Mouse (Mus musculus) ovary, postnatal 10 days (tissue): Measurements from ENCODE around the gene Ung.

Experiments used
- DNase-seq: peaks from one replicate; pipeline ENCODE4 v3.0.0; 2022; ENCODE audit warnings: low spot score

The Ung gene

DNA sequence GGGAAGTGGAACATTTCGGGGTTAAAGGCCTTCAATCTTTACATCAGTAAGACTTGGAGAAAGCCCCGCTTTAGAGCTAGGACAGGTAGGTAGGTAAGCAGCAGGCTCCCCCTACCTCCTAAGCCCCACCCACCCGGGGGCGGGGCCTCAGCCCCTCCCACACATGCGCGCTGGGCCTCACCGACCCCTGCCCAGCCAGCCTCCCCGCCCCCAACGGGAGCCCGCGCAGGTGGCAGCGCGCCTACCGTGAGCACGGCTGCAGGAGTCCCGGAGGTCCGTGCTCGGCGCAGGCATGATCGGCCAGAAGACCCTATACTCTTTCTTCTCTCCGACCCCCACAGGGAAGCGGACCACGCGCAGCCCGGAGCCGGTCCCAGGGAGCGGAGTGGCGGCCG lies at the start of gene Ung:
Ung (plus strand) TSS at position 176 of the 395 bp plus-strand sequence.
- DNase-seq: no peak

DNA sequence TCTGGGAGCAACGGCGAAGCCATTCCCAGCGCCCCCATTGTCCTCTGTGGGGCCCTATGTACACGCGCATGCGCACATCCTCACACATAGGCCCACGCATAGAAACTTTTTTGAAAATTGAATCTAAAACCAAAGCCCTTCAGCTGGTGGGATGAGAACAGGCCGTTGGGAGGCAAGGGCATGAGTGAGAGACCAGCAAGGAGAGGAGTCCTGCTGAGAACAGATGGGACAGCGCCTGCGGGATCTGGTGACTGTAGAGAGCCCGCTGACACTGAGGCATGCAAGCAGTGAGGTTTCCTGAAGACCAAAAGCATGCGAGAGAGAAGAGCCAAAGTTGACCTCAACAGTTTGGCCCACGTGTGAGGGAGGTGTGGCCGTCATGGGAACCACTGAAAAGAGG lies 44.7 kb upstream of the Ung start:
- DNase-seq: no peak

DNA sequence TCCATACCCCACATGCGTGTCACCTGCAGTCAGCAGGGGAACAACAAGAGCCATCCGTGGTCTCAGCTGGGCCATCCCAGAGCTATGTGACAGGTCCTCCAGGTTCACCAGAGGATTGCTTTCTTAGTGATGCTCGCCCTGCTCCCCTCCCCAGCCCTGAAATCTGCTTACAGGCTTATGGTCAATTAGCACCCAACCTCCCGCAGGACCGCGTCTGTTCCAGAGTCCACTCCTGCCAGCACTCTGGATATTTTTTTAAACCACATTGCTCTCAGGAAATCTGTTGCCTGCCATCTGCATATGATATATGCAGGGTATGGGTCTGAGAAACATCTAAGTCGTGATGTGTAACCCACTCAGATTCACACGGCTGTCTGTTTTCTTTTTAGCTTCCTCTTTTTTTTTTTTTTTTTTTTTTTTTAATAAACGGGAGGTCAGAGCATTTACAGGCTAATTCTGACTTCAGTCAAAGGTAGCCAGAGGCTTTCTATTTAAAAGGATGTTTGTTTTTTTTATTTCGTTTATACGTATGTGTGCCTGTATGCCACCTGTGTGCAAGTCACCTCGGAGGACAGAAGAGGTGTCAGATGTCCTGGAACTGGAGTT lies 42.2 kb upstream of the Ung start:
- no peak for DNase-seq

DNA sequence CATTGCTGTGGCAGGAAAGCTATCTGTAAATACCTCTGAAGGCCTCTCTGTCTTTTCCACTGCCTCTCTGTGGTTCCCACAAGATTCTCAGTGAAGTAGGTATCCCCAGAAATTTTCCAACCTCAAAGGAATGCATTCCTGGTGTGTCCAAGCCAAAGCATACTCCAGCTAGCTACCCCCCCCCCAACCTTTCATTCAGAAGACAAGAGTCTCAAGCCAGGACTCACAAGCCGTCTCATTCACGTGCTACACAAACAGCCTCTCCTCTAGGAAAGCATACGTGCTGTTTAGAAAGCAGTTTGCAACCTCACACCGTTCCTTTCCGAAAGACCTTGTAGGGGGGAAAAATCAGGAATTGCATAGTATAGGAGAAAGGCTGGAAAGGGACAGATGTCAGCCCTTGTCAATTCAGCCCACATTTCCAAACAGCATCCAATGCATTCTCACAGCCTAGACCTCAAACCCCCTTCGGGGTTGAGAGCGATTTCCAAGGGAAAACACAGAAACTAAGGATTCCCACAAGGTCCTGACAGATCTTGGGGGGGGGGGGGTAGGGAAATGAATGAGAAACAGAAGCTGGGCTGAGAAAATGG lies 39.7 kb upstream of the Ung start:
- no peak for DNase-seq

DNA sequence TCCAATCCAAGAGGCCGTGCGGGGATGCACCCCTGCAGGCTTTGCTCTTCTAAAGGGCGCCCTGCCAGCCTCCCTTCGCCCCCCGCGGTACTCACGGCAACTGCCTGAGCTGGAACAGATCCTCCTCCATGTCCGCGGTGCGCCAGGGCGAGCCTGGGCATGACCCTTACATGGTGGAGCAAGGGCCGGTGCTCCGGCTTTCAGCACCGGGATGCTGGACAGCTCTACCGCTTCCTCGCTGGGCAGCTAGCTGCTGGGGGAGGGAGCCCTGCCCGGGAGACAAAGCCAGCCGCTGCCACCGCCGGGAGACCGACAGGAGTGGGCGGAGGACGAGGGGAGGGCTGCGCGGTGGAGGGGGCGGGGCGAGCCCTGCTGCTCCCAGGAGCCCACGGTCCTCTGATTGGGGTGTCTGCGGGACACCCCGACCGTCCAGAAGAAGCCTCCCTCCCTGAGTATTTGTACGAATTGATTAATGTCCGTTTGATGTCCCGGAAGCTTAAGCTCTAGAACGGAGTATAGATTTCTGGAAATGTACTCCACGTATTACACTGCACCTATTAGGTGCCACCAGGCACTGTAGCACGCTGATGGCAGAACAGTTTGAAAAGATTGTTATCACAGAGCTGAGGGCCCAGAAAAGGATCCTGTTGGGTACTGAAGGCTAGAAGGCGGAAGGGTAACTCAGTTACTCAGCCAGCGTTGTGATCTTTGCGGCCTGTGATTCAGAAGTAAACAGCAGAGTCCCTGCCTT lies 39.0 kb upstream of the Ung start, which contains the start of gene Svop:
Svop (minus strand) TSS at position 514 of the 751 bp plus-strand sequence.
- peak; percentile 60 for DNase-seq

DNA sequence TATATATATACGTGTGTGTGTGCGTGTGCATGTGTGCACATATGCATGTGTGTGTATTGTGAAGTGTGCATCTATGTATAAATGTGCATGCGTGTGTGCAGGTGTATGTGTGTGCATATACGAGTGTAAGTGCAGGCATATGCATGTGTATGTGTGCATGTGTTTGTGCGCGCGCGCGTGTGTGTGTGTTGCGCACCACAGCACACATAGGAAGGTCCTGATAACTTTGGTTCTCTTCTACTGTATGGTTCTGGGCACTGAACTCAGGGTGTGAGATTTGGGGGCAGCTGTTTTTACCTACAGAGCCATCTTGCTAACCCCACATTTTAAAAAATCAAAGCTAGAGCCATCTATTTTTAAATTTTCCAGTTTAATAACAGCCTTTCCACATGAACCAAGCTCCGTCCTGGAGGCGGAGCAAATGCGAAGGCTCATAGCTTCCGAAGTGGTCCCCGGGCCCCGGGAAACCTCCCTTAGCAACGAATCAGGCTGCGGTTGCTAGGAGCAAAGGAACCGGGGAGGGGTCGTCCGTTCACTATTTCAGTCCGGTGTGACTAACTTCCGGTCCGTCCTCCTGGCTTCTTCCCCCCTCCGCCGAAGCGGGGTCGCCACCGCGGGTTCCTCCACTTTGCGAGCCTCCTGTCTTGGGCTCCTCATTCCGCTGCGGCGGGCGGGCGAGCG lies 30.3 kb upstream of the Ung start:
- DNase-seq: peak; percentile 96

DNA sequence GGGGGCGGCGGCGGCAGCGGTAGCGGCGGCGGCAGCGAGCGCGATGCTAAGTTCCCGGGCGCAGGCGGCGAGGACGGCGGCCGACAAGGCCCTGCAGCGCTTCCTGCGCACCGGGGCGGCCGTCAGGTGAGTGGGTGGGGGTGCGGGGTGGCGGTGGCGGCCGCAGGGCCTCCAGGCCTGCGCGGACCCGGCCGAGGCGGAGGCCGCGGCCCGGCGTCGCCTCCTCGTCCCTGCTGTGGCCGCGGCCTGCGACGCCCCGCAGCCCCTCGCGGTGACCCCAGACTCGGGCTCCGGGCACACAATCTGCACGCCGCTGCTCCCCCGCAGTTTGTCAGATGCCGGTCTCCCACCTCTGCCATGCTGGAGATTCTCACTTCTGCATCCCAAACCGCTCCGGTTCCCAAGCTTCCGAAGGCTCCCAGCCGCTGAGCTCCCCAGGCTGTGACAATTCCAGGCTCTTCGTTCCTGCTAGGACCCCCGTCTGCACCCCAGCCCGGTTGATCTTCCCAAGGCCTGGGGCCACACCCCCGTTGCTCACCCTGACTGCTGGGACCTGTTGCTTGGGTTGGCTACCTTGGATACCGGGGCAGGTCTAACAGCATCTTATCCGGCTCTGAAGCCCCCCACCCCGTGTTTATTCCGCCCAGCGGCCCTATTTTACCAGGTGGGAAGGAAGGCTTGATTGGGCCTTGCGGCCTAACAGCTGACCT lies 29.6 kb upstream of the Ung start:
- DNase-seq: no peak

DNA sequence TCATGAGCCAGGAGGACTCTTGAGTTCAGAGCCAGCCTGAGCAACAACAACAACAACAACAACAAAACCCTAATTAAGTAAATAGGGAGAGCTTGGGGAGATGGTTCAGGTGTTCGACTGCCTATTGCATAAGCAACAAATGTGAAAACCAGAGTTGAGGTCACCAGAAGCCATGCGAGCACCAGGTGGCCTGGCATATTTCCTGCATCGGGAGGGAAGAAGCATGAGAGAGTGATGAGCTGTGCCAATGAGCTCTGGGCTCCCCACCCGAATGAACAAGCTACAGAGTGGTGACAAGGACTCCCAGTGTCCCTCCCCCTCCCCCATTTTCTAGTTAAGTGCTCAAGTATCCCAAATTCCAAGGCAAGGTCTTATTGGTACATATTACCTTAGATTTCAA lies 28.3 kb upstream of the Ung start:
- DNase-seq: no peak

DNA sequence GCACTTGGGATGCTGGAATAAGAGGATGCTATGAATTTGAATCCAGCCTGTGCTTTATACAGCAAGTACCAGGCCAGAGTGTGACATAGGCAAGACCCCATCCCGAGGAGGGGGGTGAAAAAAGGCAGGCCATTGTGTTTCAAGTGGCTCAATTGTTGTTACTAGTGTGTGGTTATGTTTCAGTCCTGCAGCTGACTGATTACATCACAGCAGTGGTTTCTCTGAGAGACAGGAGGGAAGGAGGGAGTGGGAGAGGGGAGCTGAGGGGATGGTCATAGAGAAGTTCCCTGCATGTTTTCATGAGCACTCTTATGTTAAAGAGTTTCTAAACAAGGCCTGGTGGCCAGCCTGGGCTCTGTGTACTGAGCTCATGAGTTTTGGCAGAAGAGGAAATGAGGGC lies 27.4 kb upstream of the Ung start:
- no peak for DNase-seq

DNA sequence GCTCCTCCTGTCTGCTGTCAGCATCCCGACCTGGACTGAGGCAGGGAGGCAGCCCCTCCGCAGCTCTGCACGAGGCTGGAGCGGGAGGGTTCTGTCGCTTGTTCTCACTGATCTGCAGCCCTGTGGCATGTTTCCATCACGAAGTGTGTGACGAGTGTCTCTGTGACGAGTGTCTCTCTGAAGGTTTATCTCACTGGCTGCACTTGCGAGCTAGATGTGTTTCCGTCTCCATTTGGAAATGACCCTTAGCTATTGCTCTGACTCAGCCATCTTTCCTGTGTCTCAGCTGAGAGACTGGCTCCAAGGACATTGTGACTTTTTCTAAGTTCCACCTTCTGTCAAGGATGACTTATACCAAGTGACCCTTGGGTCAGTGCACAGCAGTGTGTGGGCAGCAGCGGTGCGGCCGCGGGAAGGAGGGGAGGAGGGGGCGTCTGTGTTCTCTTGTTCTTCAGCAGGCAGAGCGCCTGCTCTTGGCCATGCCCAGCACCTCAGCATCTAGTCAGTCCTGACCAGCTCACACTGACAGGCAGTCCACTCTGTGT lies 23.7 kb upstream of the Ung start:
- DNase-seq: no peak

DNA sequence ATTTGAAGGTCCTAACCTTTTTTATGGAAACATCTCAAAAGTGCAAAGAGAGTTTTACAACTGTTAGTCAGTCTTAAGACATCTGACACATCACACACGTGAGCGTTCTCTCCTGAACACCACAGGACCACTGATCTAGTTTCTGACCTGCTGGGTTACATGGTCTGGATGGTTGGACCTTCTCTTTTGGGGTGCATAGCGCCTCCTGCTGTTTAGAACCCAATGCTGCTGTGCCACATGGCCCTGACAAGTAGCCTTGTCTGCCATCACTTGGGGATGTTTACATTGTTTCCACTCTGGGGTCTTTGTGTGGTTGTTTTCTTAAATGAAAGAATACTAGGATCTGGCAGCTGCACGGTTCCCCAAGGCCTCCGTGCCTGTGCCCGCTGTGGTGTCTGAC lies 16.9 kb upstream of the Ung start:
- no peak for DNase-seq

DNA sequence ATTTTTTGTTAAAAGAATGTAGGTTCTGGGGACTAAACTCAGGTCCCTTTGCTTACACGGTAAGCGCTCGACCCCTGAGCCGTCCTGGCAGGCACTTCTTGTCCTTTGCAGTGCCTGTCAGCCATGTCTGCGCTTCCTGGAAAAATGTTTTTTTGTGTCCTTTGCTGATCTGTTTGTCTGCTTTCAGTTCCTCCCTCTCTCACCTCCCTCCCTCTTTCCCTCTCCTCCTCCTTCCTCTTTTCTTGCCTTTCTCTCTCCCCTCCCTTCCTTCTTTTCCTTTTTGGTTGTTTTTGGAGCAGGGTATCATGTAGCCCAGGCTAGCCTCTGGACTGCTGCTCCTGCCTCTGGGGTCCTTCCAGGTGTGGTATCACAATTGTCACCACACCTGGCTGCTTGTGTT lies 15.2 kb upstream of the Ung start:
- DNase-seq: no peak

DNA sequence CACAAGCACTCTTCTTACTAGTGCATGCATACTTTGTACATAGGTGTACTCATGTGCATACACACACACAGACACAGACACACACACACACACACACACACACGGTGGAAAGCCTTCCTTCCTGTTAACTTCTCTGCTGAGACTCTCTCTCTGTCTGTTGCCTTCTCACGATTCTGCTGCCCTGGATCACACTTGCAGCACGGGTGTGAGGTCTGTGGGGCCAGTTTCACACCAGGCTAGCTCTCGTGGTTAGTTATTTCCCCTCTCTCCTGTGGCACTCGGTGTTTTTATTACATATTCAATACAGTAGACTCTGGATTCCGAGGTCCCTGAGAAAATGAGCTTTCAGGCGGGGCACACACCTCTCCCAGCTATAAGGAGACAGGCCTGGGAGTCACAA lies 13.6 kb upstream of the Ung start:
- no peak for DNase-seq

DNA sequence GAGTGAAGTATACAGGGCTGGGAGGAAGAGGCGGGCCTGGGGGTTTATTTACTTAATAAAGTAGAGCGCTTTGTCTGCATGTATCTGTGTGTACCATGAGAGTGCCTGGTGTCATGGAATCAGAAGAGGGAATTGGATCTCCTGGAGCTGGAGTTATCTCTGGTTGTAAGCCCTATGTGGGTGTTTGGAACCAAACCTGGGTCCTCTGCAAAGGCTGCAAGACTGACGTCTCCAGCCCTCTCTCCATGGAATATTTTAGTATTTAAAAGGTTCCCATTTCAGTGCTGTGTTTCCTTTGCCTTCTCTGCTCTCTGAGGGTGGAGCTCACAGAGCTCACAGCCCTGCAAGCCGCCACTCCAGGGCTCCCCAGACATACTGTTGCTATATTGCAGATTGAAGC lies 10.4 kb upstream of the Ung start:
- no peak for DNase-seq

DNA sequence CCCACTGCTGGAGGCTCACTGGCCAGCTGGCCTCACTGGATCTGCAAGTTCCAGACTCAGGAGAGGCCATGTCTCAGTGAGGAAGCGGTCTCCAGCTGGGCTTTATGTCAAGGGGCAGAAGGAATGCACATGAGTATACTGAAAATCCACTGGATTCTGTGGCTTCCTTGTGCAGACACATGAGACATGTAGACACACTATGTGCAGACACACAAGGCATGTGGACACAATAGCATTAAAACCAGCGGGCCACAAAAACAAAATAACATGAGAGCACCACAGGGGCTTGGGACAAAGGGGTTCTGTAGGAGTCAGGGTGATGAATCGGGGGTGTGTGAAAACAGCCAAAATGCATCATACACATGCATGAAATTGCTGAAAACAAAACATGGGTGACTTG lies 4.2 kb upstream of the Ung start:
- DNase-seq: no peak

DNA sequence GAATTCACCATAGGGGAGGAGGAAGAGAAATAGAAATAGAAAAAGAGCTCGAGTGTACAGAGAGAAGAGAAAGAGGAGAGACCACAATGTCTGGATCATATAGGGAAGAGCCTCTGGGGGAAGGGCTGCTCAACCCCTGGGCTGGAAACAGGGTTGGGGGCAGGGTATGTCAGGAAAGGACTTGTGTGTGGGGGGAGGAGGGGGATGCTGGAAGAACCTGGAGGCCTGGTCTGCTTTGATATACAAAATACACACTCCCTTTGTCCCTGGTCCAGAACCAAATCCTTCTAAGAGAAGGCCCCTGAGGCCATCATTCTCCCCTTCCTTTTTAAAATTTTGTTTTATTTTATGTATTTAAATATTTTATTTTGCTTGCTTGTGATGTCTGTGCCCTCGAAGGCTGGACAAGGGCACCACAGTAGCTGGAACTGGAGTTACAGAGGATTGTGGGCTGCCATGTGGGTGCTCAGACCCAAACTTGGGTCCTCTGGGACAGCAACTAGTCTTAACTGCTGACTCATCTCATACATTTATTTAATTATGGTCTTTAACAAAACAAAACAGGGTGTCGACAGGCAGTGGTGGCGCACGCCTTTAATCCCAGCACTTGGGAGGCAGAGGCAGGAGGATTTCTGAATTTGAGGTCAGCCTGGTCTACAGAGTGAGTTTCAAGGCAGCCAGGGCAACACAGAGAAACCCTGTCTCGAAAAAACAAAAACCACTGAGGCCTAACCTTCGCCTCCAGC lies 3.5 kb upstream of the Ung start:
- DNase-seq: no peak

DNA sequence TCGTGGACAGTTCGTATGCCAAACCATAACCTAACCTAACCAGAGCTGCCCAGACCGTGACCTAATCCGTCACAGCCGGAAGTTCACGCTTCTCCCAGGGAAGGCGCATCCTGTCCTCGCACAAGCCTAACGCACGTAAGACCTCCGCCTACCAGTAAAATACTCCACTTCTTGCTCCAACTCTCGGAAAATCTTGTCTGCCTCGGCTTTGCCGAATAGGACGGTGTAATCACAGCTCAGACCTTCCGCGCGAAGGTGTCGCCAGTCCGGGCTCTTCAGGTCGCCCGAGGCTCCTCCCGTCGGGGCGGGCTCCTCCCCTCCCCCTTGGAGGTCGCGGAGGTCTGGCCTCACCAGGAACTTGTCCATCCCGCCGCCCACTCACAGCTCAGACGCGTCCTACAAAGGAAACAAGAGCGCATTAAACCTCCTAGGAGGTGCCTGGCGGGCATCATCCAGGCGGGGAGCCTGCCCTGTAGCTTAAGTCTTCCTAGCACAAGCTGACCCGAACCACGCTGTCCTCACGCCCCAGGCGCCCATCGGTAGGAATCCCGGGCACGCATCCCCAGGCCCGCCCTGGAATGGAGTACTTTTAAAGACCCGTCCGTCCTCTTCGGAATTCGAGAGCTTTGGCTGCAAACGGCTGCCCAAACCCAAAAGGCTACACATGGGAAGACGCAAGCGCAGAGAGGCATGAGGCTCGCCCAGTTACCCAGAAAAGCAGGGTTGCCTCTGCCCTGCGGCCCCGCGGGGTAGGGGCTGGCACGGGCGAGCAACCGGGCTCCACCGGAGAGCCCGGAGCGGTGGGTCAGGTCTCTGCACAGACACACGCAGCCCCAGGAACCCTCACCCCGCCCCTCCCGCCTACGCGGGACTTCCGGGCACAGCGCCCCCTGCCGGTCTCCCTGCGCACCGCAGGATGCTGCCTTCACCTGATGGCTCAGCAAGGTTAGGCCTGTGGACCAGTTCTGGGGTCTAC lies 2.5 kb upstream of the Ung start, which contains the start of gene Alkbh2:
Alkbh2 (minus strand) TSS at position 845 of the 976 bp plus-strand sequence.
- peak; percentile 80 for DNase-seq

DNA sequence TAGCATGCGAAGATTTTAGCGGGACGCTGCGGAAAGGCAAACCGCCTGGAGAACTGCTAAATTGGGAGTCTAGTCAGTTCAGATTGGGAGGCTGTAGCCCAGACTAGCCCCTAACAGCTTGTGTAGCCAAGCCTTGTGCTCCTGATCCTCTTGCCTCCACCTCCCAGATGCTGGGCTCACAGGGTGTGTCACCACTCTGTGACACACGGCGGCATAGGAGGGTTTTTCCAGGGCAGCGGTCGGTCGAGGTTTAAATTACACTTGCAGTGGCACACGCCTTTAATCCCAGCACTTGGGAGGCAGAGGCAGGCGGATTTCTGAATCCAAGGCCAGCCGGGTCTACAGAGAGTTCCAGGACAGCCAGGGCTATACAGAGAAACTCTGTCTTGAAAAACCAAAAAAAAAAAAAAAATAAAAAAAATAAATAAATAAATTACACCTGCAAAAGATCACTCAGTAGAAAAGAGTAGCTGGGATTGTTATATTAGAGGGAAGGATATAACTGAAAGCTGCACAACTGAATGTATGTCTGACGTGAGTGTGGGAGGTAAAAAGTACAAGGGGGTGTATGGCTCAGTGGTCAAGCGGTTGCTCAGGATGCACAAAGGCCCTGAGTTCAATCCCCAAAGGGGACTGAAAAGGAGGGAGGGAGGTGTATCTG lies 506 bp upstream of the Ung start:
- no peak for DNase-seq
